Mouse (Mus musculus): ENCODE data around the gene Eif3m. TPM values are rescaled to one million over a fixed set of nuclear protein-coding genes. Genes with fewer than 3 reads are reported as not detected.

Gene Eif3m
- polyA plus RNA-seq, 1 experiment from 2014 or later = 238 TPM

DNA sequence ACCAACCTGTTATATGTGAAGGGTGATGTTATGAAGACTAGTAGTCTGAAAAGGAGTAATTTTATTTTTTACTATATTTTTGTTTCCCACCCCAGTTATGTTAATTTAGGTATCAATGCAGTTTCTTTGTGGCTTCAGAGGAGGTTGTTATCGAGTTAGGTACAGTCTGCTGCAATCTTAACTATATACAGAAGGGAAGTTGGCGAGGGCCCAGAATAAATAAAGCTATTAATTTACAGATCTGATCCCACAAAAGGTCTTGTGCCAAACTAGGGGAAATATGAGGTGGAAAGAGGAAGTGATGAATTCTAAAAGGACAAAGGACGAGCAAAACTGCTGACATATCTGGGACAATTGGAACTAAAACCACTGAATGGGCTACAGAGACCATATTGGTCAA lies 20.7 kb downstream of the Eif3m start:
- Histone ChIP-seq H3K9me3 (no peaks in the 10 kb centered on the region), H3K27me3 (no peaks in the 10 kb centered on the region), H3K4me2 (no peak overlapping the region), H3K36me3 (peaks cover 17% of the 10 kb centered on the region), H3K4me3 (no peak overlapping the region), H3K27ac (no peak overlapping the region), H3K9ac (no peak overlapping the region), H3K4me1 (no peaks in the 10 kb centered on the region)
- no peak for ATAC-seq (ENCODE audit: insufficient number of reproducible peaks, low FRiP score, low TSS enrichment, low read depth)
- 67% methylated on average over 3 of the region's 3 CpGs for WGBS

DNA sequence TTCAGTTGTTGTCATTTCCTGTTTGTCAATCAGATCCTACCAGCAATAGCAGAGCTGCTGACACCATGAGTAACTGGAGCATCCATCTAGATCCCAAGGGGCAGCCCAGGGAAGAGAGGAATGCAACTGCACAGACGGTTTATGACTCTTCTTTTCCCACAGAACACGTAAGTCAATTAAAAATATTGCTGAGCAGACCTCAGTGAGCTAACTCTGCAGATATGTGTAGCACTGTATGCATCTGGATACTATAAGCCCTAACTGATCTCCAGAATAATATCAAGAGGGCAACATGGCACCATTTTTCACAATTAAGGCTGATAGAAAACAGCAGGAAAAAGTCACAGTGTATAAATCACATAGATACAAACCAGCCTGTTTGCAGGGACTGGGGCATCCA lies 22.4 kb downstream of the Eif3m start:
- ATAC-seq (ENCODE audit: insufficient number of reproducible peaks, low FRiP score, low TSS enrichment, low read depth) = no peak
- Histone ChIP-seq H3K4me1 (no peaks in the 10 kb centered on the region), H3K27ac (no peak overlapping the region), H3K4me3 (no peak overlapping the region), H3K9me3 (no peaks in the 10 kb centered on the region), H3K27me3 (no peaks in the 10 kb centered on the region), H3K36me3 (peaks cover 15% of the 10 kb centered on the region), H3K4me2 (no peak overlapping the region), H3K9ac (no peak overlapping the region)
- WGBS = 29% methylated on average over 2 of the region's 2 CpGs

GRCm38 (mm10) chr2:104988974-104989373 lies 27.9 kb downstream of the Eif3m start:
- H3K36me3 ChIP-seq = peaks cover 3% of the 10 kb centered on the region; the same call in 1 of the 2 replicates
- H3K27me3 ChIP-seq = no peaks in the 10 kb centered on the region
- H3K4me2 ChIP-seq = no peak overlapping the region
- H3K27ac ChIP-seq = no peak overlapping the region
- H3K4me3 ChIP-seq = no peak overlapping the region
- 71% methylated on average over 1 of the region's 1 CpGs for WGBS
- H3K4me1 ChIP-seq = no peaks in the 10 kb centered on the region
- no peak overlapping the region for H3K9ac ChIP-seq
- no peak for ATAC-seq (ENCODE audit: insufficient number of reproducible peaks, low FRiP score, low TSS enrichment, low read depth)
- H3K9me3 ChIP-seq = no peaks in the 10 kb centered on the region

DNA sequence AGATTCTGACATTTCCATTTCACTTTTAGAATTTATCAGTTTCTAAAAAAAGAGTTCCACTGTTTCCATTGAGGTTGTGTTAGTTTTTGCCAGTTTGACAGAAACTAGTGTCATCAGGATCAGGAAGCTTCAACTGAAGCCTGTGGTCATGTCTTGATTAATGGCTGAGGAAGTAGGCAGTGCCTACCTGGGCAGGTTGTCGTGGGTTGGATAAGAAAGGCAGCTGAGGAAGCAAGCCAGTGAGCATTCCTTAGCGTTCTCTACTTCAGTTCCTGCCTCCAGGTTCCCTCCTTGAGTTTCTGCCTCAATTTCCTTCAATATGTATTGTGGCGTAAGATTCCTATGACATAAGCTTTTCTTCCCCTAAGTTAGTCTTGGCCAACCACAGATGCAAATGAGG lies 31.1 kb downstream of the Eif3m start:
- H3K27me3 ChIP-seq = no peaks in the 10 kb centered on the region
- H3K4me3 ChIP-seq = no peak overlapping the region
- H3K27ac ChIP-seq = no peak overlapping the region
- WGBS = 67% methylated on average over 3 of the region's 3 CpGs
- H3K4me1 ChIP-seq = no peaks in the 10 kb centered on the region
- H3K4me2 ChIP-seq = no peak overlapping the region
- H3K36me3 ChIP-seq = no peaks in the 10 kb centered on the region
- no peak for ATAC-seq (ENCODE audit: insufficient number of reproducible peaks, low FRiP score, low TSS enrichment, low read depth)
- H3K9me3 ChIP-seq = no peaks in the 10 kb centered on the region
- no peak overlapping the region for H3K9ac ChIP-seq

DNA sequence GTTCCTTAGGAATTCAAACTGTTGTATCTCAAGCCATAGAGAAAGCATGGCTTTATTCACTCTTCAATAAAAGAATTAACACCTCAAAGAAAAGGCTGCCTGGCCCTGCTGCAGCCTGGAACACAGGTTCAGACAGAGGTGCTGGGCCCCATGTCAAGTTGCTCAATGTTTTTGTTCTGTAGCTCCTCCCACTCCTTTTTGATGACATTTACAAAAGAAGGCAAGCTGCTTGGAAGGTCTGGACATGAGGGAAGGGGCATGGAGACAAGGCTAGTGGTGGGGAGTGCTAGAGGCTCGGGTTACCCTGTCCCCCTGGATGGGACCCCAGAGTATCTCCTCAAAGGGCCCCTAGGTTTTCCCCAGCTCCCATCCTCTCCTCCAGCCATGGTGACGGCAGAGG lies 35.2 kb downstream of the Eif3m start:
- Histone ChIP-seq H3K4me3 (no peak overlapping the region), H3K4me1 (no peaks in the 10 kb centered on the region), H3K27ac (no peak overlapping the region), H3K4me2 (no peak overlapping the region), H3K9ac (no peak overlapping the region), H3K27me3 (no peaks in the 10 kb centered on the region), H3K9me3 (no peaks in the 10 kb centered on the region), H3K36me3 (no peaks in the 10 kb centered on the region)
- WGBS = 24% methylated on average over 2 of the region's 2 CpGs
- ATAC-seq (ENCODE audit: insufficient number of reproducible peaks, low FRiP score, low TSS enrichment, low read depth) = no peak

GRCm38 (mm10) chr2:104964492-104964891 lies 52.4 kb downstream of the Eif3m start:
- no peak for ATAC-seq (ENCODE audit: insufficient number of reproducible peaks, low FRiP score, low TSS enrichment, low read depth)
- H3K27me3 ChIP-seq = no peaks in the 10 kb centered on the region
- no peak overlapping the region for H3K4me2 ChIP-seq
- no peak overlapping the region for H3K27ac ChIP-seq
- no peaks in the 10 kb centered on the region for H3K36me3 ChIP-seq
- H3K9me3 ChIP-seq = no peaks in the 10 kb centered on the region
- no peak overlapping the region for H3K4me3 ChIP-seq
- no peak overlapping the region for H3K9ac ChIP-seq
- no peaks in the 10 kb centered on the region for H3K4me1 ChIP-seq
- WGBS = 14% methylated on average over 1 of the region's 1 CpGs

Other genes starting within 250 kb of the Eif3m start
- 8.5 and 9.9 TPM in 2 replicates for gene Qser1, start 200.3 kb downstream of the Eif3m start, polyA plus RNA-seq (2015; fragmentation: Nextera tagmentation; extraction: Ambion mirVana)
- 9.6 and 10.4 TPM in 2 replicates for gene Prrg4, start 167.2 kb downstream of the Eif3m start, polyA plus RNA-seq (2015; fragmentation: Nextera tagmentation; extraction: Ambion mirVana)
- gene Ccdc73, start 149.3 kb downstream of the Eif3m start, polyA plus RNA-seq (2015; fragmentation: Nextera tagmentation; extraction: Ambion mirVana) = 4.3 and 5.7 TPM in 2 replicates
- gene Gm11060, start 74.9 kb upstream of the Eif3m start, polyA plus RNA-seq (2015; fragmentation: Nextera tagmentation; extraction: Ambion mirVana) = not detected in 2 replicates
- gene Wt1, start 109.4 kb upstream of the Eif3m start, polyA plus RNA-seq (2015; fragmentation: Nextera tagmentation; extraction: Ambion mirVana) = 0.51 and 1.1 TPM in 2 replicates
- gene Them7, start 207.2 kb upstream of the Eif3m start, polyA plus RNA-seq (2015; fragmentation: Nextera tagmentation; extraction: Ambion mirVana) = 0.29 and 0.42 TPM in 2 replicates